Mouse (Mus musculus) NIH3T3 (cell line): ENCODE measurements around the gene Fbrsl1.

Source experiments
- DNase-seq: peaks from one replicate; pipeline ENCODE4 v3.0.0-alpha.2; 2012; ENCODE audit warnings: low read depth

Fbrsl1 gene

GRCm38 (mm10) chr5:110448436-110449134 is at the start of gene Fbrsl1:
Gene Fbrsl1 (minus strand): TSS chr5:110448503.
- peak; percentile 99 for DNase-seq

- DNase-seq = peak; percentile 31
Observed at GRCm38 (mm10) chr5:110498071-110498470, 49.8 kb upstream of the Fbrsl1 start.

- DNase-seq = peak; percentile 66
Observed at GRCm38 (mm10) chr5:110497556-110497955, 49.3 kb upstream of the Fbrsl1 start.

- no peak for DNase-seq
Observed at GRCm38 (mm10) chr5:110495051-110495450, 46.7 kb upstream of the Fbrsl1 start.

- DNase-seq = peak; percentile 81
Observed at GRCm38 (mm10) chr5:110494396-110494795, 46.1 kb upstream of the Fbrsl1 start.

GRCm38 (mm10) chr5:110493785-110494184 is 45.5 kb upstream of the Fbrsl1 start:
- peak; percentile 97 for DNase-seq

- DNase-seq = no peak
Observed at GRCm38 (mm10) chr5:110489639-110490038, 41.3 kb upstream of the Fbrsl1 start.

- DNase-seq = no peak
Observed at GRCm38 (mm10) chr5:110487943-110488342, 39.6 kb upstream of the Fbrsl1 start.

- DNase-seq = no peak
Observed at GRCm38 (mm10) chr5:110486674-110487334, 38.5 kb upstream of the Fbrsl1 start.

- DNase-seq = no peak
Observed at GRCm38 (mm10) chr5:110484711-110485110, 36.4 kb upstream of the Fbrsl1 start.

GRCm38 (mm10) chr5:110479228-110479627 is 30.9 kb upstream of the Fbrsl1 start:
- DNase-seq = no peak

GRCm38 (mm10) chr5:110474156-110474555 is 25.9 kb upstream of the Fbrsl1 start:
- no peak for DNase-seq

GRCm38 (mm10) chr5:110472834-110473233 is 24.5 kb upstream of the Fbrsl1 start:
- no peak for DNase-seq

GRCm38 (mm10) chr5:110471981-110472476 is 23.7 kb upstream of the Fbrsl1 start:
- peak; percentile 32 for DNase-seq

- DNase-seq = no peak
Observed at GRCm38 (mm10) chr5:110471285-110471684, 23.0 kb upstream of the Fbrsl1 start.

GRCm38 (mm10) chr5:110469227-110469925 is 21.1 kb upstream of the Fbrsl1 start:
- DNase-seq = no peak

GRCm38 (mm10) chr5:110468296-110468695 is 20.0 kb upstream of the Fbrsl1 start:
- no peak for DNase-seq

GRCm38 (mm10) chr5:110467725-110468124 is 19.4 kb upstream of the Fbrsl1 start:
- DNase-seq = no peak

GRCm38 (mm10) chr5:110466531-110467424 is 18.5 kb upstream of the Fbrsl1 start:
- DNase-seq = peak; percentile 69

- DNase-seq = no peak
Observed at GRCm38 (mm10) chr5:110462646-110463045, 14.3 kb upstream of the Fbrsl1 start.

GRCm38 (mm10) chr5:110458936-110459335 is 10.6 kb upstream of the Fbrsl1 start:
- no peak for DNase-seq

- DNase-seq = no peak
Observed at GRCm38 (mm10) chr5:110455272-110455671, 7.0 kb upstream of the Fbrsl1 start.
